Mouse (Mus musculus): Measurements from ENCODE around the gene AC109138.7. TPM values are rescaled to one million over a fixed set of nuclear protein-coding genes. Genes with fewer than 3 reads are reported as not detected.

The AC109138.7 gene
- 0.90 TPM for polyA plus RNA-seq (2012; fragmentation: generic; extraction: Trizol)
- long read RNA-seq, experiment 1, partial matches to known transcripts = 2 of 5 reads
- long read RNA-seq, experiment 1, other reads (novel, unspliced or antisense) = 3 of 5 reads
- long read RNA-seq, experiment 2, partial matches to known transcripts = 0 of 6 reads
- long read RNA-seq, experiment 2, other reads (novel, unspliced or antisense) = 6 of 6 reads

- TF ChIP-seq CTCF (IDR thresholded peaks at IDR 0.05; ENCODE audit: control insufficient read depth, insufficient read depth, insufficient read length) = no peak
- no peak for TF ChIP-seq USF1 (IDR thresholded peaks at IDR 0.05; ENCODE audit: low read depth)
- TF ChIP-seq FOSL1 (IDR thresholded peaks at IDR 0.05; ENCODE audit: insufficient read depth, low read length, poor library complexity, severe bottlenecking) = no peak
- TF ChIP-seq CEBPB (IDR thresholded peaks at IDR 0.05; ENCODE audit: low read depth) = no peak
- no peak for TF ChIP-seq MAX (IDR thresholded peaks at IDR 0.05)
- TF ChIP-seq MYOG (IDR thresholded peaks at IDR 0.05; ENCODE audit: control insufficient read depth, extremely low read depth, insufficient read length) = no peak
- no peak for TF ChIP-seq MYOD1 (IDR thresholded peaks at IDR 0.05; ENCODE audit: control insufficient read depth, insufficient read length, low read depth)
- no peaks in the 10 kb centered on the region for H3K27me3 ChIP-seq (ENCODE audit: control insufficient read depth, insufficient read depth, insufficient read length)
- peak within 1 kb of the TSS; percentile 84 for H3K4me3 ChIP-seq (ENCODE audit: insufficient read depth, poor library complexity, severe bottlenecking)
- peaks cover 17% of the 10 kb centered on the region for H3K36me3 ChIP-seq (ENCODE audit: control insufficient read depth, insufficient read depth)
- H3K79me2 ChIP-seq (ENCODE audit: control insufficient read depth, insufficient read depth) = peaks cover 56% of the 10 kb centered on the region
- peak within 1 kb of the TSS; percentile 100 for H3ac ChIP-seq (ENCODE audit: control insufficient read depth, insufficient read length, low read depth)
- H3K79me3 ChIP-seq (ENCODE audit: low read depth) = peaks cover 37% of the 10 kb centered on the region
These were observed at the start of gene AC109138.7, which contains the start of gene Clcf1 for GRCm38 (mm10) chr19:4214071-4214770. TSS of gene AC109138.7 (plus strand) at chr19:4214357. TSS of gene Clcf1 (plus strand) at chr19:4214238.

GRCm38 (mm10) chr19:4164721-4165120, 49.4 kb upstream of the AC109138.7 start:
- H3K27me3 ChIP-seq (ENCODE audit: control insufficient read depth, insufficient read depth, insufficient read length) = no peaks in the 10 kb centered on the region
- H3K79me3 ChIP-seq (ENCODE audit: low read depth) = peaks cover 8% of the 10 kb centered on the region
- peaks cover 15% of the 10 kb centered on the region for H3K36me3 ChIP-seq (ENCODE audit: control insufficient read depth, insufficient read depth)
- H3K79me2 ChIP-seq (ENCODE audit: control insufficient read depth, insufficient read depth) = peaks cover 16% of the 10 kb centered on the region
- H3ac ChIP-seq (ENCODE audit: control insufficient read depth, insufficient read length, low read depth) = no peak overlapping the region
- TF ChIP-seq MAX (IDR thresholded peaks at IDR 0.05) (no peak), MYOG (IDR thresholded peaks at IDR 0.05; ENCODE audit: control insufficient read depth, extremely low read depth, insufficient read length) (no peak), CTCF (IDR thresholded peaks at IDR 0.05; ENCODE audit: control insufficient read depth, insufficient read depth, insufficient read length) (no peak), FOSL1 (IDR thresholded peaks at IDR 0.05; ENCODE audit: insufficient read depth, low read length, poor library complexity, severe bottlenecking) (no peak), MYOD1 (IDR thresholded peaks at IDR 0.05; ENCODE audit: control insufficient read depth, insufficient read length, low read depth) (no peak), USF1 (IDR thresholded peaks at IDR 0.05; ENCODE audit: low read depth) (no peak), CEBPB (IDR thresholded peaks at IDR 0.05; ENCODE audit: low read depth) (no peak)
- no peak overlapping the region for H3K4me3 ChIP-seq (ENCODE audit: insufficient read depth, poor library complexity, severe bottlenecking)

- TF ChIP-seq MAX (IDR thresholded peaks at IDR 0.05) (no peak), CEBPB (IDR thresholded peaks at IDR 0.05; ENCODE audit: low read depth) (no peak), MYOG (IDR thresholded peaks at IDR 0.05; ENCODE audit: control insufficient read depth, extremely low read depth, insufficient read length) (no peak), CTCF (IDR thresholded peaks at IDR 0.05; ENCODE audit: control insufficient read depth, insufficient read depth, insufficient read length) (no peak)
- Histone ChIP-seq H3K27me3 (ENCODE audit: control insufficient read depth, insufficient read depth, insufficient read length) (no peaks in the 10 kb centered on the region), H3K79me2 (ENCODE audit: control insufficient read depth, insufficient read depth) (peaks cover 11% of the 10 kb centered on the region), H3K79me3 (ENCODE audit: low read depth) (peaks cover 4% of the 10 kb centered on the region), H3K36me3 (ENCODE audit: control insufficient read depth, insufficient read depth) (peaks cover 3% of the 10 kb centered on the region), H3K4me3 (ENCODE audit: insufficient read depth, poor library complexity, severe bottlenecking) (no peak overlapping the region), H3ac (ENCODE audit: control insufficient read depth, insufficient read length, low read depth) (no peak overlapping the region)
These were observed 47.3 kb upstream of the AC109138.7 start for GRCm38 (mm10) chr19:4166678-4167476.

DNA sequence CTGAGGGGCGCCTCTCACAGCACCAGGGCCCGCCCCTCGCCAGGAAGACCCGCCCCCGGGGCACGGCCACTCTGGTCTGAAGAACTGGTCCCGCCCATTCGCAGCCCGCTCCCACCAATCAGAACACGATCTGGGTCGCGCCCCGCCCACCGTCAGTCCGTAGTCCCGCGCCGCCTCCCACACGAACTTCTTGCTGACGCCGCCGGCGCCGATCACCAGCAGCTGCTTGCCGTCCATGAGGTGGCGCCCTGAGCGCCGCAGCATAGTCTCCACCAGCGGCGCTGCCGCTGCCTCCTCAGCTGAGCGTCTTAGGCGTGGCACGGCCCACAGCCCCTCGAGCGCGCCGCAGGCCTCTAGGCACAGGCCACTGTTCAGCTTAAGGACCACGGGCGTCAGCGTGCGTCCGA, 44.8 kb upstream of the AC109138.7 start:
- no peaks in the 10 kb centered on the region for H3K79me2 ChIP-seq (ENCODE audit: control insufficient read depth, insufficient read depth)
- H3K79me3 ChIP-seq (ENCODE audit: low read depth) = no peaks in the 10 kb centered on the region
- H3K27me3 ChIP-seq (ENCODE audit: control insufficient read depth, insufficient read depth, insufficient read length) = no peaks in the 10 kb centered on the region
- no peaks in the 10 kb centered on the region for H3K36me3 ChIP-seq (ENCODE audit: control insufficient read depth, insufficient read depth)
- TF ChIP-seq FOSL1 (IDR thresholded peaks at IDR 0.05; ENCODE audit: insufficient read depth, low read length, poor library complexity, severe bottlenecking) (no peak), CTCF (IDR thresholded peaks at IDR 0.05; ENCODE audit: control insufficient read depth, insufficient read depth, insufficient read length) (peak; percentile 99), MAX (IDR thresholded peaks at IDR 0.05) (peak; percentile 85)
- peak overlapping the region; percentile 68 for H3ac ChIP-seq (ENCODE audit: control insufficient read depth, insufficient read length, low read depth)
- peak overlapping the region; percentile 30 for H3K4me3 ChIP-seq (ENCODE audit: insufficient read depth, poor library complexity, severe bottlenecking)

GRCm38 (mm10) chr19:4169810-4170209, 44.3 kb upstream of the AC109138.7 start:
- Histone ChIP-seq H3K4me3 (ENCODE audit: insufficient read depth, poor library complexity, severe bottlenecking) (peak overlapping the region; percentile 30), H3ac (ENCODE audit: control insufficient read depth, insufficient read length, low read depth) (peak overlapping the region; percentile 68), H3K79me3 (ENCODE audit: low read depth) (no peaks in the 10 kb centered on the region), H3K36me3 (ENCODE audit: control insufficient read depth, insufficient read depth) (no peaks in the 10 kb centered on the region), H3K79me2 (ENCODE audit: control insufficient read depth, insufficient read depth) (no peaks in the 10 kb centered on the region), H3K27me3 (ENCODE audit: control insufficient read depth, insufficient read depth, insufficient read length) (no peaks in the 10 kb centered on the region)
- no peak for TF ChIP-seq MAX (IDR thresholded peaks at IDR 0.05)
